Mouse (Mus musculus) CH12.LX (cell line): Measurements from ENCODE around the gene Zfp511. TPM values are rescaled to one million over a fixed set of nuclear protein-coding genes. Genes with fewer than 3 reads are reported as not detected.

Experiments used
- DNase-seq: peaks from one replicate; pipeline ENCODE4 v3.0.0-alpha.2; 2013; ENCODE audit errors: extremely low read depth
- H3K27ac ChIP-seq: 2 replicates; pipeline ENCODE4 v1.5.1; 2012; ENCODE audit warnings: low read depth, mild to moderate bottlenecking, control low read depth, moderate library complexity; ENCODE audit not compliant: insufficient read depth
- H3K27me3 ChIP-seq: replicated peaks from 2 replicates; pipeline ENCODE3; 2012; ENCODE audit warnings: inconsistent platforms
- H3K36me3 ChIP-seq, 2 experiments: replicated peaks in 1 of 2; 2 replicates each; pipeline versions ENCODE3 to v1.6.1; 2012; ENCODE audit warnings: inconsistent platforms in 1 of 2, low read length in 1 of 2, mild to moderate bottlenecking in 1 of 2, mixed read lengths in 1 of 2, moderate library complexity in 1 of 2; ENCODE audit not compliant: control insufficient read depth in 1 of 2, insufficient read depth in 1 of 2
- H3K4me1 ChIP-seq, 2 experiments: 2 replicates each; pipeline ENCODE4 v1.6.1; 2012; ENCODE audit warnings: inconsistent platforms in 1 of 2, moderate library complexity in 1 of 2; ENCODE audit not compliant: insufficient read depth in 2 of 2, control insufficient read depth in 1 of 2
- H3K4me2 ChIP-seq: 2 replicates; pipeline ENCODE4 v1.6.1; 2012; ENCODE audit warnings: low read depth, mild to moderate bottlenecking, control low read depth; ENCODE audit not compliant: poor library complexity, insufficient read depth, severe bottlenecking
- H3K4me3 ChIP-seq, 3 experiments: fragments of 150-350 bp in 1 of 3; sonication (generic) in 1 of 3; replicated peaks in 1 of 3; 2 replicates each; pipeline versions ENCODE3 to v1.5.1; 2011 to 2012; ENCODE audit warnings: low read depth in 2 of 3, low read length in 2 of 3, mild to moderate bottlenecking in 2 of 3, moderate library complexity in 2 of 3, control low read depth in 1 of 3, improper control_type of control experiment in 1 of 3, inconsistent platforms in 1 of 3, mixed read lengths in 1 of 3; ENCODE audit not compliant: poor library complexity in 1 of 3
- H3K79me2 ChIP-seq: replicated peaks from 2 replicates; pipeline ENCODE4 v1.6.1; 2012; ENCODE audit warnings: mild to moderate bottlenecking, moderate library complexity; ENCODE audit not compliant: control insufficient read depth, poor library complexity, insufficient read depth, severe bottlenecking; ENCODE audit errors: extremely low read depth
- H3K9ac ChIP-seq: 2 replicates; pipeline ENCODE4 v1.6.1; 2012; ENCODE audit warnings: low read depth, mild to moderate bottlenecking, control low read depth, moderate library complexity; ENCODE audit not compliant: insufficient read depth
- H3K9me3 ChIP-seq: replicated peaks from 2 replicates; pipeline ENCODE3; 2012; ENCODE audit warnings: low read length, inconsistent platforms, mixed read lengths
- BHLHE40 ChIP-seq: IDR thresholded peaks from 2 replicates; pipeline ENCODE4 v1.6.1; 2011; ENCODE audit warnings: mild to moderate bottlenecking, low read depth, low read length, improper control_type of control experiment
- CTCF ChIP-seq, 2 experiments: IDR thresholded peaks in 1 of 2; conservative IDR thresholded peaks in 1 of 2; 2 replicates each; pipeline ENCODE4 v1.5.1; 2011 to 2012; ENCODE audit warnings: low read depth in 2 of 2, low read length in 2 of 2, improper control_type of control experiment in 1 of 2, inconsistent platforms in 1 of 2, mild to moderate bottlenecking in 1 of 2, moderate library complexity in 1 of 2
- ELF1 ChIP-seq: IDR thresholded peaks from 2 replicates; pipeline ENCODE4 v1.6.1; 2014; ENCODE audit warnings: low read depth, mild to moderate bottlenecking, inconsistent platforms, low read length, improper control_type of control experiment
- ETS1 ChIP-seq: conservative IDR thresholded peaks from 2 replicates; pipeline ENCODE4 v1.6.1; 2012; ENCODE audit warnings: low read depth, mild to moderate bottlenecking, inconsistent platforms, low read length, improper control_type of control experiment, moderate library complexity
- GABPA ChIP-seq: IDR thresholded peaks from 2 replicates; pipeline ENCODE4 v1.6.1; 2012; ENCODE audit warnings: low read depth, low read length, improper control_type of control experiment, inconsistent platforms; ENCODE audit not compliant: insufficient replicate concordance
- JUN ChIP-seq: IDR thresholded peaks from 2 replicates; pipeline ENCODE4 v1.6.1; 2011; ENCODE audit warnings: low read depth, mild to moderate bottlenecking, low read length, improper control_type of control experiment, moderate library complexity; ENCODE audit not compliant: insufficient read depth
- KAT2A ChIP-seq: IDR thresholded peaks from 2 replicates; pipeline ENCODE4 v1.6.1; 2012; ENCODE audit warnings: low read length, improper control_type of control experiment, inconsistent platforms; ENCODE audit not compliant: insufficient replicate concordance
- MAFK ChIP-seq: IDR thresholded peaks from 2 replicates; pipeline ENCODE4 v1.6.1; 2011; ENCODE audit warnings: low read length, improper control_type of control experiment; ENCODE audit not compliant: insufficient replicate concordance
- MAX ChIP-seq: IDR thresholded peaks from 2 replicates; pipeline ENCODE4 v1.6.1; 2011; ENCODE audit warnings: low read length, improper control_type of control experiment
- MAZ ChIP-seq: IDR thresholded peaks from 2 replicates; pipeline ENCODE4 v1.6.1; 2012; ENCODE audit warnings: low read depth, mild to moderate bottlenecking, inconsistent platforms, low read length, improper control_type of control experiment, moderate library complexity
- MEF2A ChIP-seq: IDR thresholded peaks from 2 replicates; pipeline ENCODE4 v1.6.1; 2014; ENCODE audit warnings: low read depth, mild to moderate bottlenecking, inconsistent platforms, low read length, improper control_type of control experiment, borderline replicate concordance
- MXI1 ChIP-seq: IDR thresholded peaks from 2 replicates; pipeline ENCODE4 v1.6.1; 2011; ENCODE audit warnings: mild to moderate bottlenecking, low read depth, low read length, improper control_type of control experiment
- MYC ChIP-seq: IDR thresholded peaks from 2 replicates; pipeline ENCODE4 v1.6.1; 2011; ENCODE audit warnings: low read depth, mild to moderate bottlenecking, improper control_type of control experiment, low read length
- NRF1 ChIP-seq: IDR thresholded peaks from 2 replicates; pipeline ENCODE4 v1.6.1; 2014; ENCODE audit warnings: low read depth, mild to moderate bottlenecking, inconsistent platforms, low read length, improper control_type of control experiment, moderate library complexity
- RCOR1 ChIP-seq: conservative IDR thresholded peaks from 2 replicates; pipeline ENCODE4 v1.6.1; 2012; ENCODE audit warnings: low read depth, mild to moderate bottlenecking, inconsistent platforms, low read length, improper control_type of control experiment
- SMC3 ChIP-seq: IDR thresholded peaks from 2 replicates; pipeline ENCODE4 v1.6.1; 2011; ENCODE audit warnings: low read depth, low read length, improper control_type of control experiment
- TBP ChIP-seq: conservative IDR thresholded peaks from 2 replicates; pipeline ENCODE4 v1.6.1; 2011; ENCODE audit warnings: low read depth, low read length, improper control_type of control experiment
- TCF12 ChIP-seq: IDR thresholded peaks from 2 replicates; pipeline ENCODE4 v1.6.1; 2014; ENCODE audit warnings: low read depth, mild to moderate bottlenecking, inconsistent platforms, low read length, improper control_type of control experiment
- UBTF ChIP-seq: IDR thresholded peaks from 2 replicates; pipeline ENCODE4 v1.6.1; 2012; ENCODE audit warnings: low read depth, mild to moderate bottlenecking, inconsistent platforms, low read length, improper control_type of control experiment, moderate library complexity
- USF1 ChIP-seq: IDR thresholded peaks from 2 replicates; pipeline ENCODE4 v1.6.1; 2014; ENCODE audit warnings: low read depth, mild to moderate bottlenecking, inconsistent platforms, low read length, improper control_type of control experiment
- USF2 ChIP-seq: conservative IDR thresholded peaks from 2 replicates; pipeline ENCODE4 v1.6.1; 2011; ENCODE audit warnings: low read depth, low read length, improper control_type of control experiment
- ZKSCAN1 ChIP-seq: IDR thresholded peaks from 2 replicates; pipeline ENCODE4 v1.6.1; 2012; ENCODE audit warnings: low read depth, inconsistent platforms, low read length, improper control_type of control experiment, borderline replicate concordance
- ZMIZ1 ChIP-seq: IDR thresholded peaks from 2 replicates; pipeline ENCODE4 v1.6.1; 2012; ENCODE audit warnings: low read depth, mild to moderate bottlenecking, inconsistent platforms, low read length, improper control_type of control experiment
- ZNF384 ChIP-seq: IDR thresholded peaks from 2 replicates; pipeline ENCODE4 v1.6.1; 2012; ENCODE audit warnings: low read depth, low read length, improper control_type of control experiment, inconsistent platforms
- dilution Hi-C: fragments of 300-500 bp; cut with MboI; formaldehyde crosslinking; loops from 2 replicates; pipeline ENCODE4 v1.14.3; 2020; ENCODE audit warnings: low sequenced_read_pairs; ENCODE audit not compliant: extremely low pct_unique_long_range_greater_than_20kb, extremely low pct_ligation_motif_present
- in situ Hi-C: fragments of 300-500 bp; cut with MboI; formaldehyde crosslinking; loops from 3 replicates; pipeline ENCODE4 v1.14.3; 2019; ENCODE audit warnings: low sequenced_read_pairs, low pct_ligation_motif_present, low pct_unique_long_range_greater_than_20kb, mixed read lengths
- polyA plus RNA-seq: library from polyadenylated mRNA; unstranded; fragments of >175 nt; gene quantifications from 2 replicates; pipeline ENCODE4 v1.2.1, GENCODE M21; 2012; ENCODE audit warnings: low read depth; ENCODE audit not compliant: insufficient read length
- total RNA-seq, 2 experiments: library from RNA; depleted of rRNA; stranded (reverse); fragments of 300-350 nt in 1 of 2; fragments of >200 nt in 1 of 2; gene quantifications; 2 replicates each; pipeline ENCODE4 v1.2.3; 2012 to 2014

Zfp511 gene
- total and polyA plus RNA-seq, 3 experiments: 41.4 to 52.2 (median 44.6) TPM

GRCm38 (mm10) chr7:140035456-140035855 lies 735 bp upstream of the Zfp511 start:
- Histone ChIP-seq H3K79me2 (peaks cover 19% of the 10 kb centered on the region), H3K27me3 (no peaks in the 10 kb centered on the region), H3K36me3 (peaks cover 38 to 74% of the 10 kb centered on the region in 2 experiments), H3K4me1 (peaks cover 12 to 31% of the 10 kb centered on the region in 2 experiments), H3K9me3 (no peaks in the 10 kb centered on the region), H3K9ac (peak overlapping the region; percentile 98), H3K4me2 (peak overlapping the region; percentile 85), H3K27ac (no peak overlapping the region), H3K4me3 (peak overlapping the region; percentile 94 to 96 (median 94))
- TF ChIP-seq ELF1: no peak
- no peak for TF ChIP-seq MAX
- TF ChIP-seq MEF2A: no peak
- dilution Hi-C loops: no loop called here
- in situ Hi-C loops: no loop called here
- DNase-seq: no peak

- H3K9ac ChIP-seq: peak overlapping the region; percentile 6; the same call in 1 of the 2 replicates
Observed at GRCm38 (mm10) chr7:140037171-140037555, 972 bp downstream of the Zfp511 start.

GRCm38 (mm10) chr7:140042728-140043127 lies 6.5 kb downstream of the Zfp511 start:
- Histone ChIP-seq H3K4me3 (no peak overlapping the region), H3K36me3 (peaks cover 17 to 33% of the 10 kb centered on the region in 2 experiments), H3K27me3 (no peaks in the 10 kb centered on the region), H3K9me3 (peaks cover 2% of the 10 kb centered on the region), H3K4me2 (no peak overlapping the region), H3K27ac (no peak overlapping the region), H3K9ac (no peak overlapping the region), H3K4me1 (peaks cover 0 to 3% of the 10 kb centered on the region in 2 experiments; a peak in 2 of 4 replicates), H3K79me2 (no peaks in the 10 kb centered on the region; the same call in 1 of the 2 replicates)
- in situ Hi-C loops (no loop called here), dilution Hi-C loops (no loop called here)
- TF ChIP-seq ZMIZ1 (no peak), MAZ (no peak), CTCF (conservative IDR thresholded peaks at IDR 0.05 in 1 of 2, IDR thresholded peaks at IDR 0.05 in 1 of 2; ENCODE audit: low read depth in 2 of 2, low read length in 2 of 2) (no peak), KAT2A (no peak), MXI1 (no peak), GABPA (no peak), ETS1 (no peak), NRF1 (no peak), BHLHE40 (no peak), ELF1 (no peak), ZNF384 (no peak), ZKSCAN1 (no peak), TBP (no peak), TCF12 (no peak), RCOR1 (no peak), MYC (no peak), USF2 (no peak), MAFK (no peak), USF1 (no peak), UBTF (no peak)
- DNase-seq: no peak

More at GRCm38 (mm10) chr7:140037171-140037555, 972 bp downstream of the Zfp511 start:
- peak overlapping the region; percentile 94 to 96 (median 94) for H3K4me3 ChIP-seq
- H3K4me2 ChIP-seq: peak overlapping the region; percentile 69
- dilution Hi-C loops: no loop called here
- no peak for DNase-seq
- peaks cover 19% of the 10 kb centered on the region for H3K79me2 ChIP-seq
- in situ Hi-C loops: no loop called here
- peaks cover 12 to 31% of the 10 kb centered on the region in 2 experiments for H3K4me1 ChIP-seq
- H3K27ac ChIP-seq: no peak overlapping the region
- no peaks in the 10 kb centered on the region for H3K9me3 ChIP-seq
- H3K27me3 ChIP-seq: no peaks in the 10 kb centered on the region
- TF ChIP-seq BHLHE40: no peak
- TF ChIP-seq ETS1: no peak
- TF ChIP-seq SMC3: no peak
- no peak for TF ChIP-seq TBP
- TF ChIP-seq JUN: no peak
- peaks cover 27 to 64% of the 10 kb centered on the region in 2 experiments for H3K36me3 ChIP-seq
